Mouse (Mus musculus) liver, postnatal 0 days (tissue): ENCODE results near the gene Acrv1. TPM values are rescaled to one million over a fixed set of nuclear protein-coding genes. Genes with fewer than 3 reads are reported as not detected.
A peak's percentile ranks its signal among the peaks of the same experiment; 100 is the strongest.

Experiments
- ATAC-seq: fragments of 200-750 bp; cut with Nextera tagmentation; 2 replicates; pipeline ENCODE4 v1.8.0; 2017; ENCODE audit warnings: mild to moderate bottlenecking, moderate library complexity
- DNase-seq: peaks from one replicate; pipeline ENCODE4 v3.0.0-alpha.2; 2016
- H3K27ac ChIP-seq: fragments of 300-500 bp; sonication (generic); 2 replicates; pipeline ENCODE4 v1.5.1; 2014; ENCODE audit warnings: antibody characterized with exemption, moderate library complexity, mild to moderate bottlenecking, low read depth
- H3K27me3 ChIP-seq: fragments of 300-500 bp; sonication (generic); 2 replicates; pipeline ENCODE4 v1.6.1; 2014; ENCODE audit warnings: low read length, control low read depth, mixed read lengths; ENCODE audit not compliant: insufficient read depth
- H3K36me3 ChIP-seq: fragments of 300-500 bp; sonication (generic); replicated peaks from 2 replicates; pipeline ENCODE4 v1.6.1; 2014; ENCODE audit warnings: mild to moderate bottlenecking, control low read depth, low read length, moderate library complexity, mixed read lengths; ENCODE audit not compliant: insufficient read depth
- H3K4me1 ChIP-seq: fragments of 300-500 bp; sonication (generic); 2 replicates; pipeline ENCODE4 v1.6.1; 2014; ENCODE audit warnings: antibody characterized with exemption, mild to moderate bottlenecking, control low read depth; ENCODE audit not compliant: insufficient read depth
- H3K4me2 ChIP-seq: fragments of 300-500 bp; sonication (generic); 2 replicates; pipeline ENCODE4 v1.6.1; 2014; ENCODE audit warnings: low read depth, mild to moderate bottlenecking, low read length, moderate library complexity, mixed read lengths
- H3K4me3 ChIP-seq: fragments of 300-500 bp; sonication (generic); 2 replicates; pipeline ENCODE4 v1.5.1; 2014; ENCODE audit warnings: low read depth, low read length
- H3K9ac ChIP-seq: fragments of 300-500 bp; sonication (generic); replicated peaks from 2 replicates; pipeline ENCODE4 v1.6.1; 2014; ENCODE audit warnings: mild to moderate bottlenecking, moderate library complexity
- H3K9me3 ChIP-seq: fragments of 300-500 bp; sonication (generic); 2 replicates; pipeline ENCODE4 v1.6.1; 2016; ENCODE audit warnings: mild to moderate bottlenecking, control low read depth, low read length, mixed read lengths
- CTCF ChIP-seq: sonication (generic); IDR thresholded peaks from 2 replicates; pipeline ENCODE4 v1.5.1; 2016; ENCODE audit warnings: antibody characterized with exemption, low read depth
- EP300 ChIP-seq: IDR thresholded peaks from 2 replicates; pipeline ENCODE4 v1.6.1; 2016; ENCODE audit warnings: antibody characterized with exemption, low read depth, mild to moderate bottlenecking
- WGBS: fragments of 180-500 bp; shearing (Covaris S2); extraction: QIAGEN DNeasy Blood & Tissue Kit; methylation state at CpG from one replicate; pipeline ENCODE4 v1.1.7; 2014; ENCODE audit not compliant: insufficient replicate concordance; 5-methylcytosine and 5-hydroxymethylcytosine counted together
- polyA plus RNA-seq: library from polyadenylated mRNA; unstranded; fragments of >200 nt; fragmentation: Nextera tagmentation; extraction: Ambion mirVana; gene quantifications from 2 replicates; pipeline ENCODE4 v1.2.1, GENCODE M21; 2015

Acrv1 gene
- polyA plus RNA-seq, 1 experiment from 2014 or later, result not detected

GRCm38 (mm10) chr9:36716624-36717023 lies 23.6 kb downstream of the Acrv1 start:
- Histone ChIP-seq H3K4me2 (no peak overlapping the region), H3K4me1 (no peaks in the 10 kb centered on the region), H3K9me3 (no peaks in the 10 kb centered on the region), H3K9ac (no peak overlapping the region), H3K27me3 (no peaks in the 10 kb centered on the region), H3K36me3 (peaks cover 38% of the 10 kb centered on the region), H3K27ac (no peak overlapping the region), H3K4me3 (no peak overlapping the region)
- no peak for ATAC-seq
- DNase-seq, result no peak
- TF ChIP-seq EP300 (no peak), CTCF (peak; percentile 31)
- WGBS, result 71% methylated on average over 3 of the region's 3 CpGs

GRCm38 (mm10) chr9:36726131-36727033 lies 33.4 kb downstream of the Acrv1 start:
- Histone ChIP-seq H3K4me2 (peak overlapping the region; percentile 99), H3K9ac (peak overlapping the region; percentile 85), H3K4me1 (peaks cover 9% of the 10 kb centered on the region; the same call in 1 of the 2 replicates), H3K4me3 (peak overlapping the region; percentile 91), H3K36me3 (peaks cover 18% of the 10 kb centered on the region; the same call in 1 of the 2 replicates), H3K27me3 (no peaks in the 10 kb centered on the region), H3K9me3 (no peaks in the 10 kb centered on the region), H3K27ac (peak overlapping the region; percentile 84)
- peak; percentile 93 for DNase-seq
- ATAC-seq, result peak; percentile 93
- TF ChIP-seq EP300, result no peak
- peak; percentile 8; the same call in 1 of the 2 replicates for TF ChIP-seq CTCF
- under 1% methylated on average over 53 of the region's 53 CpGs for WGBS

- peaks cover 18% of the 10 kb centered on the region for H3K36me3 ChIP-seq
- ATAC-seq (no peak), DNase-seq (no peak)
- 2% methylated on average over 12 of the region's 12 CpGs for WGBS
- H3K4me3 ChIP-seq, result peak within 1 kb of the TSS; percentile 91
- peaks cover 9% of the 10 kb centered on the region; the same call in 1 of the 2 replicates for H3K4me1 ChIP-seq
- no peaks in the 10 kb centered on the region for H3K9me3 ChIP-seq
- peak within 1 kb of the TSS; percentile 99 for H3K4me2 ChIP-seq
- peak within 1 kb of the TSS; percentile 85 for H3K9ac ChIP-seq
- H3K27ac ChIP-seq, result peak within 1 kb of the TSS; percentile 84
- no peaks in the 10 kb centered on the region for H3K27me3 ChIP-seq
- TF ChIP-seq CTCF (no peak), EP300 (no peak)
These were observed 34.2 kb downstream of the Acrv1 start, which contains the start of gene Chek1 for GRCm38 (mm10) chr9:36727034-36727755. TSS of gene Chek1 (minus strand) at chr9:36727065.

Other genes with a start within 250 kb of the Acrv1 start
- gene Gm9513, start 217.6 kb upstream of the Acrv1 start, polyA plus RNA-seq, result not detected in 2 replicates
- not detected in 2 replicates for gene Gm5615, start 151.3 kb upstream of the Acrv1 start, polyA plus RNA-seq
- gene Gm17689, start 110.6 kb upstream of the Acrv1 start, polyA plus RNA-seq, result not detected in 2 replicates
- not detected in 2 replicates for gene A630095E13Rik, start 49.8 kb upstream of the Acrv1 start, polyA plus RNA-seq
- 6.2 and 7.8 TPM in 2 replicates for gene Chek1, start 33.8 kb downstream of the Acrv1 start, polyA plus RNA-seq
- gene Stt3a, start 74.5 kb downstream of the Acrv1 start, polyA plus RNA-seq, result 99.9 and 113 TPM in 2 replicates
- gene Ei24, start 104.2 kb downstream of the Acrv1 start, polyA plus RNA-seq, result 61.6 and 62.5 TPM in 2 replicates
- 0.15 and 0.50 TPM in 2 replicates for gene Fez1, start 128.6 kb downstream of the Acrv1 start, polyA plus RNA-seq